Mouse (Mus musculus) frontal cortex, adult (tissue): ENCODE data around the gene Smchd1.
A peak's percentile ranks its signal among the peaks of the same experiment; 100 is the strongest.
"Not testable (repeated sequence)": the region's sequence is repeated elsewhere in the genome, so short reads cannot be mapped to it uniquely, and the experiment has no call there.

ENCODE experiments used
- ATAC-seq: cut with Nextera tagmentation; 2 replicates; pipeline ENCODE4 v1.9.2; 2017; ENCODE audit warnings: mild to moderate bottlenecking, moderate library complexity, mixed read lengths; ENCODE audit not compliant: low TSS enrichment

Smchd1 gene

GRCm38 (mm10) chr17:71444718-71445117 lies 30.4 kb downstream of the Smchd1 start:
- ATAC-seq, result peak; percentile 65

GRCm38 (mm10) chr17:71444126-71444525 lies 31.0 kb downstream of the Smchd1 start:
- ATAC-seq, result peak; percentile 67

DNA sequence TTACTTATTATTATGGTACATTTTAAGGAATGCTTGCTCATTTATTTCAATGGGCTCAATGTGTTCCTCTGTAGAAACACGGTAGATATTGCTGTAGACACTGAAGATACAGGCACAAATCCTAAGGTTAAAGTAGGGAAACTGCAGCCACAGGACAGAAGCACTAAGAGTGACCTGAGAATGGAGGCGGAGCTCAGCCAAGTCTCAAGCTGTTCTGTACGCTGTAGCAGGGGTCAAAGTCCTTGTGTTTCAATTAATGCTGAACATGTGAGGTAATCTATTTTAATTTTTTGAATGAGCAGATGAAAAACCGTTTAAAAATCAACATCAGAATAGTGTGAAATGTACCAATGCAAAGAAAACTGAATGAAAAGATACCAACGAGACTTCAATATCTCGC lies 31.9 kb downstream of the Smchd1 start:
- no peak for ATAC-seq

DNA sequence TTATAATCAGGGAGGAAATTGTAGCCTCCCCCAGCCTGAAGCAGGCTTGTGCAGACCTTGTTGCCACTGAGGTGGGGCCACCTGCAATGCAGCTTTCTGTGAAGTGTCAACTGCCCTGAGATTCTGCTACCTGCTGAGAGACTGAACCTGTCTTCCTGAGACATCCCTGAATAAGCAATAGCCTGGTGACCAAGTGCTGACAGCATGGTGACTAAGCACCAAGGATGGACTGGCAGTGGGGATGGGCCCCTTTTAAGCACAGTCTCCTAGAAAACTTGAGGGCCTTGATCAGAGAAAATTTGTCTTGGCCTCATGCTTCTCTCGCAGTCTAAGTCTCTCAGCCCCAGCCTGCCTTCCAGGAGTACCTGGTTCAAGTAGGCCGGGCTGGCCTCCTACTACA lies 52.6 kb downstream of the Smchd1 start:
- not testable (repeated sequence) for ATAC-seq

- ATAC-seq, result not testable (repeated sequence)
Measured at GRCm38 (mm10) chr17:71419448-71419847, 55.7 kb downstream of the Smchd1 start.

DNA sequence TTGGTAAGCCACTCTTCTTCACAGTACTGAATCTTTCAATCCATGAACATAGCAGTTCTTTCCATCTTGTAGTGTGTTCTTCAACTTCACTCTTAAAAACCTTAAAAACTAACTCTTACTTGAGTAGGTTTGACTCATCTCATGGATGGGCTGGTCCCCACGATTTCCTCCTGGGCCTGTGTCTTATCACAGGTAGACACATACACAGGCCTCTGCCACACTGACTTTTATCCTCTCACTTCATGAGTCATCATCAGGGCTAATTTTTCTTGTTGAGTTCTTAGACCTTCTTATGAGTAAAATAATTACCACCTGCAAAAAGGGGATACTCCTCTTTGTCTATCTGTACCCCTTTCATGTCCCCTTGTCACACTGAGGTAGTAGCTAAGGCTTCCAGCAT lies 58.1 kb downstream of the Smchd1 start:
- no peak for ATAC-seq

GRCm38 (mm10) chr17:71387401-71387800 lies 87.7 kb downstream of the Smchd1 start:
- no peak for ATAC-seq

GRCm38 (mm10) chr17:71380346-71380745 lies 94.8 kb downstream of the Smchd1 start:
- ATAC-seq, result no peak

- ATAC-seq, result no peak
Measured at GRCm38 (mm10) chr17:71377901-71378300, 97.2 kb downstream of the Smchd1 start.

- ATAC-seq, result no peak
Measured at GRCm38 (mm10) chr17:71355526-71355925, 119.6 kb downstream of the Smchd1 start.

DNA sequence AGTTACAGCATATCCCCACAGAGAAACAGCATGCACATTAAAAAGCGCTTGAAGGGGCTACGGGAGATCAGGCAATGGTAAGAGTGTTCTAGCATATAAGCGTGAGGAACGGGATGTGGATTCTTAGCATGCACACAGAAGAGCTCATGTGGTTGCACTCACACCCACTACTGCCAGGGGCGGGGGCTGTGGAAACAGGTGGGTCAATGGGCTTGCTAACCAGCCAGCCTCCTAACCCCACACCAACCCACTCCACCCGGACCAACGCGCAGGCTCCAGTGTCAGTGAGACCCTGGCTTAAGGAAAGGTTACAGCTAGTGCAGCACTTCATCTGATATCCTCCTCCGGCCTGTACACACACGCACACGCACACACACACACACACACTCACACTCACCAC lies 120.9 kb downstream of the Smchd1 start:
- ATAC-seq, result no peak

GRCm38 (mm10) chr17:71348188-71348587 lies 127.0 kb downstream of the Smchd1 start:
- no peak for ATAC-seq

- ATAC-seq, result no peak
Measured at GRCm38 (mm10) chr17:71342006-71342405, 133.1 kb downstream of the Smchd1 start.

- no peak for ATAC-seq
Measured at GRCm38 (mm10) chr17:71338627-71339026, 136.5 kb downstream of the Smchd1 start.

GRCm38 (mm10) chr17:71337546-71337945 lies 137.6 kb downstream of the Smchd1 start:
- ATAC-seq, result no peak

- ATAC-seq, result no peak
Measured at GRCm38 (mm10) chr17:71336421-71336820, 138.7 kb downstream of the Smchd1 start.

DNA sequence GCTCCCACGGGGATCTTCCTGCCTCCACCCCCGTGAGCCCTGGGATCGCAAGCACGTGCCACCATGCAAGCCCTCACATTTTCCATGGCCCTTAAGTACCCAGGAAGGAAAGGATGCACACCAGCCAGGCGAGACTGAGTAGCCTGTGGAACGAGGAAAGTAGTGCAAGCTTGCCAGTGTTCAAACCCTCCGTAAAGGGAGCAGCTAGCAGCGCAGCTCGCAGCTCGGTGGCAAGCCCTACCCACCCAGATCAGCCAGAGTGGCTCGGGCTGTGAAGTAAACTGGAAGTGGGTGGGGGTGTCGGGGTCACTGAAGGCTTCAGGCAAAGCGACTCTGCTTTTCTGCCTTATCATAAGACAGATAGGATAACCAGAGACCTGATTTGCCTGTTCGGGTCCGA lies 142.8 kb downstream of the Smchd1 start:
- no peak for ATAC-seq

GRCm38 (mm10) chr17:71320731-71321130 lies 154.4 kb downstream of the Smchd1 start:
- not testable (repeated sequence) for ATAC-seq

DNA sequence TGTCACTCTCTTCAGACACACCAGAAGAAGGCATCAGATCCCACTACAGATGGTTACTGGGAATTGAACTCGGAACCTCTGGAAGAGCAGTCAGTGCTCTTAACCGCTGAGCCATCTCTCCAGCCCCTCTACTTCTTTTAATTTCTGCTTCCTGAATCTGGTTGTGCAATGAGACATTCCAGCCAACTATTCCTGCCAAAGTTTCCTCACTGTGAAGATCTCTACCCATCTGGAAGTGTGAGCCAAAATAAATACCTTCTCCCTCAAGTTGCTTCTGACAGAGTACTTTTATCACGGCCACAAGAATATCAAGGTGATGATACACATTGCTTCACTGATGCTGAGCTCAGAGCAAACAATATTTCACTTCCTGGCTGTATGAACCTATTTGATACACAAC lies 155.8 kb downstream of the Smchd1 start:
- ATAC-seq, result no peak

DNA sequence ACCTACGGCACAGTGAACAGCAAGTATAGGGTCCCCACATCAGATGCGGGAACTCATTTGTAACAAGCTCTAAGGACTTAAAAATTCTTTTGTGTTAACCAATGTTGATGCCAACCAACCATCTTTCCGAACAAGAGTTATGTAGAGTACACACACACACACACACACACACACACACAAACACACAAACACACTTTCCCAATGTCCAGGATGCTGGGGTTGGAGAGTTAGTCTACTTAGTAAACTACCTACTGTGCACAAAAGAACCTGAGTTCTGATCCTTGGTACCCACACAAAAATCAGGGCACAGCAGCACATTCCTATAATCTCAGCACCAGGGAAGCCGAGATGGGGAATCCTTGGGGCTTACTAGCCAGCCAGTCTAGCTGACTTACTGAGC lies 157.6 kb downstream of the Smchd1 start:
- no peak for ATAC-seq

DNA sequence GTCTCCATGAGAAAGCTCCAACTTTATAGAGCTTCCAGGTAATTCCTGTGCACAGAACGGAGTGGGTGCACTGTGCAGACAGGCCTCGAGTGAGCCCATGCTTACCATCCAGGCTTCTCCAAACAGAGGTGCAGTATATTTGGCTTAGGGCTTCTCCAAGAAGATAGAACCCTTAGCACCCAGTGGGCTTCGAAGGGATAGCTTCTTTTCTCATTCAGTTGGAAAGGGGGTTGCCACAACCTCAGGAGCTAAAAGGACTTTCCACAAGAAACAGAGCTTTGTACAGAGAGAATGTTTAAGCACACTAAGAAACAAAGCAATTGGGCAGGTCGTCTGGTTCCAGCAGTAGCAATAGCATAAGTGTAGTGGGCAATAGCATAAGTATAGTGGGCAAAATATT lies 160.8 kb downstream of the Smchd1 start:
- no peak for ATAC-seq

GRCm38 (mm10) chr17:71311340-71312171 lies 163.6 kb downstream of the Smchd1 start, which contains the start of gene Emilin2:
Gene Emilin2, minus strand, starts transcription at chr17:71311978.
- ATAC-seq, result no peak

DNA sequence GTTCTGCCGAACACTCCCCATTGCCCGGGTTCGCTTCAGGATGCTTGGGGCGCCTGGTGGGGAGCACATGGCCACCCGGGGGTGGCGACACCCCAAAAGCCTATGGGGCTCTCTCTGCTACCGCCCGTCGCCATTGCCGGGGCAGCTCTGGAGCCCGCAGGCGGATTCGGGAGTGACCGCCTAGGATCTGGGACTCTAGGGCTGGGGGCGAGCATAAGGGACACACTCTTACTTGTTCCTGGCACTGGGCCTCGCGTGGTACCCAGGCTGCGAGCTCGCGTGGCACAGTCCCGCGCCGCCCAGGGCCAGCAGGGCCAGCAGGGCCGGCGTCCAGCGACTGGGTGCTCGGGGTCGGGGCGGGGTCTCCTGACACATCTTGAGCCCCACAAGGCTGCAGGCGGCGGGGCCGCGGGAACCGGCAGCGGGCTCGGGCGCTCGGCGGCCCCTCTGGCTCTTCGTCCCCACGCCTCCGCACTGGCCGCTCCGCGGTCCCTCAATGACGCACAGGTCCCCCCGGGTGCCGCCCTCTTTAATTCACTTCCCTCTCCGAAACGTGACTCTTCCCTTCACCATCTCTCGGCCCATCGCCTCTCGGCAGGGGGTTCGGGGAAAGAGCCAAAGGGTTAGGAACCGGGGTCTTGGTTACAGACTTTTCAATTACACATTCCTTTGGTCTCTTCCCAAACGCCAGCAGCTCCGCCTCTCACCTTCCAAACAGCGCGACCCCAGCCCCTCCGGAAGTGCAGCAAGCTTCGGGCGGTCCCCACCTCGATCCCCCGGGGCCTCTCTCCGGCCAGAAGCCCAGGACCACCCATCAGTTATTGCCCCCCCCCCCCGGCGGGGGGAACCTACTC lies 164.4 kb downstream of the Smchd1 start:
- peak; percentile 22; the same call in 1 of the 2 replicates for ATAC-seq
